In the genomic region with DNA sequence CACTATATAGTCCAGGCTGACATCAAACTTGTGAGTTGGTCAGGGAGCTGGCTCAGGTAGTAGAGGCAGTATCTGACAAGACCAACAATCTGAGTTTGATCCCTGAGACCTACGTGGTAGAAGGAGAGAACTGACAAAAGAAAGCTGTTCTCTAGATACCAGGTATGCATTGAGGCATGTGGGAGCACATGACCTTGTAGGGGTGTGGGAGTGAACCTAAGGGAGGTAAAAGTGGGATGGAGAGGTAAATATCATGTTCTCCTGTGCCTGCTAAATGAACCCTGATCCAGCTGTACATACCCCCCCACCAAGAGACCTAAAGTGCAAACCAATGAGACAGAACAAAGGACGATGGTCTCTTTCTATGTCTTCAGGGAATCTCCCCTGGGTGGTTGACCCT, we compare ENCODE assay signal across 32 mouse cellular contexts.
"Had no signal": no experiment of that assay in that cellular context is flagged by ENCODE, and none has a peak within 500 bp of the region (broad histone marks: within the 10 kb centered on the region; RNA-seq: fewer than 3 reads in every experiment).

No protein-coding gene starts in this region.

- H3K36me3 ChIP-seq: heart, embryonic 10.5 days; heart, embryonic 12.5 days; heart, embryonic 13.5 days; heart, embryonic 15.5 days; hindbrain, embryonic 10.5 days; hindbrain, embryonic 12.5 days; hindbrain, embryonic 13.5 days; hindbrain, embryonic 15.5 days; intestine, embryonic 15.5 days had no signal

- H3K27ac ChIP-seq: heart, adult 2 months; heart, embryonic 10.5 days; heart, embryonic 13.5 days; heart, embryonic 15.5 days; hindbrain, embryonic 10.5 days; hindbrain, embryonic 12.5 days; hindbrain, embryonic 13.5 days; hindbrain, embryonic 14.5 days; hindbrain, embryonic 15.5 days; hindbrain, postnatal 0 days; intestine, embryonic 15.5 days; layer of hippocampus, adult 2 months; left cerebral cortex, adult 2 months had no signal

- H3K4me3 ChIP-seq: heart, adult 2 months; heart, embryonic 10.5 days; heart, embryonic 12.5 days; heart, embryonic 13.5 days; heart, embryonic 15.5 days; hindbrain, embryonic 10.5 days; hindbrain, embryonic 12.5 days; hindbrain, embryonic 13.5 days; hindbrain, embryonic 15.5 days; intestine, embryonic 15.5 days; layer of hippocampus, adult 2 months; left cerebral cortex, adult 2 months had no signal

- H3K4me1 ChIP-seq: heart, embryonic 10.5 days; heart, embryonic 12.5 days; heart, embryonic 13.5 days; heart, embryonic 15.5 days; hindbrain, embryonic 10.5 days; hindbrain, embryonic 12.5 days; hindbrain, embryonic 13.5 days; hindbrain, embryonic 15.5 days; intestine, embryonic 15.5 days had no signal

- H3K4me2 ChIP-seq: heart, embryonic 11.5 days; heart, embryonic 12.5 days; heart, embryonic 13.5 days; heart, embryonic 15.5 days; hindbrain, embryonic 12.5 days; hindbrain, embryonic 13.5 days; hindbrain, embryonic 14.5 days; hindbrain, embryonic 15.5 days; intestine, embryonic 15.5 days had no signal

- DNase-seq: heart, adult 18-20 months; heart, adult 2 months; heart, postnatal 10 days; heart, postnatal 14 days; heart, postnatal 36 days; heart, postnatal 4 days; kidney, adult 11 months; kidney, postnatal 10 days; kidney, postnatal 14 days; kidney, postnatal 25 days; kidney, postnatal 36 days; kidney, postnatal 4 days; layer of hippocampus, adult 9-11 months; layer of hippocampus, postnatal 36 days had no signal

- H3K27me3 ChIP-seq: heart, embryonic 12.5 days; heart, embryonic 13.5 days; heart, embryonic 15.5 days; hindbrain, embryonic 12.5 days; hindbrain, embryonic 13.5 days; hindbrain, embryonic 15.5 days; intestine, embryonic 15.5 days had no signal

- H3K9me3 ChIP-seq: heart, embryonic 10.5 days; heart, embryonic 12.5 days; heart, embryonic 13.5 days; heart, embryonic 15.5 days; hindbrain, embryonic 10.5 days; hindbrain, embryonic 12.5 days; hindbrain, embryonic 13.5 days; hindbrain, embryonic 15.5 days; intestine, embryonic 15.5 days had no signal

- H3K9ac ChIP-seq: heart, embryonic 12.5 days; heart, embryonic 13.5 days; heart, embryonic 15.5 days; hindbrain, embryonic 12.5 days; hindbrain, embryonic 13.5 days; hindbrain, embryonic 14.5 days; hindbrain, embryonic 15.5 days; intestine, embryonic 15.5 days had no signal

- ATAC-seq: hindbrain, embryonic 16.5 days; hindbrain, postnatal 0 days; inflammation-experienced regulatory T-cells, adult 6 months; intestine, embryonic 15.5 days; intestine, embryonic 16.5 days; intestine, postnatal 0 days had no signal
